Mouse (Mus musculus): ENCODE results near the gene Il13ra2. TPM values are rescaled to one million over a fixed set of nuclear protein-coding genes. Genes with fewer than 3 reads are reported as not detected.

Il13ra2 gene
- total RNA-seq (2023): not detected

DNA sequence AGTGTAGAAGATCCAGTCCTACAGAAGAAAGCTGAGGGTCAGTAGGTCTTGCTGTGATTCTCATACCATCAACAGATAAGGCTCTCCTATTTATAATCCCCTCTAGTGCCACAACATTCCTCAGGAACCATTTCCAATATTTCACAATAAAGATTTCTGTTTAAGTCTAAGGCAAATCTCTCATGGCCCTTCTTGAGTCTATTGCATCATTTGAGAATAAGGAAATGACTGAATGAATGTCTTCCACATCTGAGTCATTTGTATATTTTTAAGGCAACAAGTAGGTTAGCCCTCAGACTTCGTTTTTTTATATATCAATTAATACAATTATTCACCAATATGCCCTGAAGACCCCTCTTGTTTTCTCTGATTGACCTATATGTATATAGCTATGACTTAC, at the start of gene Il13ra2:
Gene Il13ra2, minus strand, starts transcription at position 64 of the 400 bp plus-strand sequence.

DNA sequence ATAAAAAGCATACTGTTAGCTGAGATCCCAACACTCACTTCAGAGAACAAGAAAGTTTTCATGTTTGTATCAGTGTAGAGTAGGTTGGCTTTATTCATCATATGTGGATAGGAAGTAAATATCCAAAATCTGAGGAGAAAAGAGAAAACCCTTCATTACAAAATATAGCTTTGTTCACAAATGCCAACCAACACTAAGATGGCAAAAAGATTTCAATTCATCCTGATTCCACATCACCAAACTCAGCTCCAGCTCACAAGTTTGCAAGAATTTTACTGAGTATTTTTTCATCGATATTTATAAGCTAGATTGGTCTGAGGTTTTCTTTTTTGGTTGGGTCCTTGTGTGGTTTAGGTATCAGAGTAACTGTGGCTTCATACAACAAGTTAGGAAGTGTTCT, 24.6 kb upstream of the Il13ra2 start, which contains the start of gene Vmn1r239-ps:
Gene Vmn1r239-ps, minus strand, starts transcription at position 101 of the 400 bp plus-strand sequence.

Other genes with a start within 250 kb of the Il13ra2 start
- not detected for gene Vmn1r239-ps, start 24.5 kb upstream of the Il13ra2 start, total RNA-seq (2023)
- gene Lrch2, start 124.9 kb upstream of the Il13ra2 start, total RNA-seq (2023): not detected